Mouse (Mus musculus): ENCODE measurements around the gene Cubn. TPM values are rescaled to one million over a fixed set of nuclear protein-coding genes. Genes with fewer than 3 reads are reported as not detected.

The Cubn gene
- polyA plus RNA-seq, 1 experiment from 2014 or later, result 0.32 TPM

DNA sequence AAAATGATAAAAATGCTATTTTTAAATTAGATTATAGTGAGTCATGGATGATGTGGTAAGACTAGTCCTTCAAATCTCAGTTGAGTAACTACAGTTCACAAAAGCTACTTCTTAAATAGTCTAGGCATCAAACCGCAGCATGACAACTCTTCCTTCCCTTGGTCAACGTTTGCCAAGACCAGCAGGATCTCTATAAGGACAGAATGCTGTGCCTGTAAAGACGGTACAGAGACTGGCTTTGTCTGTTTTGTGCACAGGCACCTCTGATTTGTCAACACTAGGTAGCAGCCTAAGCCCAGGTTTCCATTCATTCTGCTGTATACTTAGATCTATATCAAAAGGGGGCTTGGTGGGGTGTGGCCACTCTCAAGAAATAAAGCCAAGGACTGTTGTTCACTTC lies 192.6 kb downstream of the Cubn start:
- no peaks in the 10 kb centered on the region for H3K27me3 ChIP-seq (ENCODE audit: control insufficient read depth, insufficient read depth, low read length)
- peak; percentile 56; the same call in 1 of the 2 replicates for ATAC-seq (replicated peaks; ENCODE audit: insufficient number of reproducible peaks, low FRiP score, low TSS enrichment, low read depth)
- no peak overlapping the region for H3K27ac ChIP-seq (replicated peaks; ENCODE audit: low read depth, low read length)
- H3K4me2 ChIP-seq (ENCODE audit: low read depth, low read length), result no peak overlapping the region
- H3K36me3 ChIP-seq (replicated peaks; ENCODE audit: control insufficient read depth, insufficient read depth, low read depth, low read length), result no peaks in the 10 kb centered on the region
- H3K9ac ChIP-seq (replicated peaks; ENCODE audit: low read length), result no peak overlapping the region
- no peak overlapping the region for H3K4me3 ChIP-seq (ENCODE audit: low read depth, low read length)
- no peaks in the 10 kb centered on the region for H3K4me1 ChIP-seq (ENCODE audit: control insufficient read depth, insufficient read depth, low read length)
- DNase-seq (ENCODE audit: low spot score), result peak; percentile 56
- 31% methylated on average over 3 of the region's 3 CpGs for WGBS
- no peaks in the 10 kb centered on the region for H3K9me3 ChIP-seq (replicated peaks; ENCODE audit: control insufficient read depth, low read length)

DNA sequence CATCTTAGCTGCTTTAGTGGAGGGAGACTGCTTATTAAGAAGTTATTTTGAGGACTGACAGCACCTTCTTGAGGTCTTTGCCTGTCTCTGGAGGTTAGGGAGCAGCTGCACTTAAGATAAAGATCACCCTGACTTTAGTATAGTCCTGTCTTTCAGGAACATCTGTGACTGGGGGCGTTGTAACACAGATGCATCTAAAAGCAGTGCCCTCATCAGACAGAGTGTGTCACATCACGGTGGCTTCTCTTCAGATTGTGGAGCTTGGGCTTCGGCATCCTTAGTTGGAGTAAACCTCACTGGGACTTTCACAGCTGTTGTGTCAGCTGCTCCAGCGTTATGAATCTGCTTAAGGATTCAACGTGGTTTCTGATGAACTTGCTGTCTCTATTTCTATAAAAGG lies 193.9 kb downstream of the Cubn start:
- no peak overlapping the region for H3K4me3 ChIP-seq (ENCODE audit: low read depth, low read length)
- DNase-seq (ENCODE audit: low spot score) (no peak), ATAC-seq (replicated peaks; ENCODE audit: insufficient number of reproducible peaks, low FRiP score, low TSS enrichment, low read depth) (no peak)
- no peaks in the 10 kb centered on the region for H3K9me3 ChIP-seq (replicated peaks; ENCODE audit: control insufficient read depth, low read length)
- H3K4me2 ChIP-seq (ENCODE audit: low read depth, low read length), result no peak overlapping the region
- H3K4me1 ChIP-seq (ENCODE audit: control insufficient read depth, insufficient read depth, low read length), result no peaks in the 10 kb centered on the region
- no peaks in the 10 kb centered on the region for H3K36me3 ChIP-seq (replicated peaks; ENCODE audit: control insufficient read depth, insufficient read depth, low read depth, low read length)
- H3K9ac ChIP-seq (replicated peaks; ENCODE audit: low read length), result no peak overlapping the region
- 66% methylated on average over 5 of the region's 5 CpGs for whole genome bisulfite sequencing
- H3K27me3 ChIP-seq (ENCODE audit: control insufficient read depth, insufficient read depth, low read length), result no peaks in the 10 kb centered on the region
- no peak overlapping the region for H3K27ac ChIP-seq (replicated peaks; ENCODE audit: low read depth, low read length)

DNA sequence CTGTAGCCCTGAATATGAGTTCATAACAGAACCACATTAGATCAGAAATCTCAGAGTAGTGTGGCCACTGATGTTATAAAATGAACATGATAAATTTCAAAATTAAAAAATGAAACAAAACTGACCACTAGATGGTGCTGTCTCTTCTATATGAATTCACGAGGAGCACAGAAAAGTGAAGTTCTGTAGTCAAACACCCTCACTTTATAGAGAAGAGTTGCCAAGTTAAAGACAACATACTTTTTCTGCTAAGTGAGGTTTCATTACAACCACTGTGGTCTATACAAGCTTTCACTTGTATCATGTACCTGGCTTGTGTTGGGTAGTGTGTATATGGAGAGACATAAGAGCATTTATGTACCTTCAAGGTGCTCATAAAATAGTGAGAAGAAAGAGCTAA lies 201.0 kb downstream of the Cubn start:
- ATAC-seq (replicated peaks; ENCODE audit: insufficient number of reproducible peaks, low FRiP score, low TSS enrichment, low read depth) (no peak), DNase-seq (ENCODE audit: low spot score) (peak; percentile 89)
- 2% methylated on average over 1 of the region's 1 CpGs for WGBS

GRCm38 (mm10) chr2:13290070-13290469 lies 201.5 kb downstream of the Cubn start:
- H3K27me3 ChIP-seq (ENCODE audit: control insufficient read depth, insufficient read depth, low read length), result no peaks in the 10 kb centered on the region
- H3K9ac ChIP-seq (replicated peaks; ENCODE audit: low read length), result no peak overlapping the region
- DNase-seq (ENCODE audit: low spot score) (no peak), ATAC-seq (replicated peaks; ENCODE audit: insufficient number of reproducible peaks, low FRiP score, low TSS enrichment, low read depth) (no peak)
- H3K4me2 ChIP-seq (ENCODE audit: low read depth, low read length), result no peak overlapping the region
- H3K4me3 ChIP-seq (ENCODE audit: low read depth, low read length), result no peak overlapping the region
- 70% methylated on average over 3 of the region's 3 CpGs for WGBS
- H3K36me3 ChIP-seq (replicated peaks; ENCODE audit: control insufficient read depth, insufficient read depth, low read depth, low read length), result no peaks in the 10 kb centered on the region
- no peak overlapping the region for H3K27ac ChIP-seq (replicated peaks; ENCODE audit: low read depth, low read length)
- H3K9me3 ChIP-seq (replicated peaks; ENCODE audit: control insufficient read depth, low read length), result no peaks in the 10 kb centered on the region
- H3K4me1 ChIP-seq (ENCODE audit: control insufficient read depth, insufficient read depth, low read length), result no peaks in the 10 kb centered on the region

More for the DNA sequence above, 201.0 kb downstream of the Cubn start:
- Histone ChIP-seq H3K4me3 (ENCODE audit: low read depth, low read length) (no peak overlapping the region), H3K9me3 (replicated peaks; ENCODE audit: control insufficient read depth, low read length) (no peaks in the 10 kb centered on the region), H3K27ac (replicated peaks; ENCODE audit: low read depth, low read length) (no peak overlapping the region), H3K36me3 (replicated peaks; ENCODE audit: control insufficient read depth, insufficient read depth, low read depth, low read length) (no peaks in the 10 kb centered on the region), H3K4me1 (ENCODE audit: control insufficient read depth, insufficient read depth, low read length) (no peaks in the 10 kb centered on the region), H3K9ac (replicated peaks; ENCODE audit: low read length) (no peak overlapping the region), H3K4me2 (ENCODE audit: low read depth, low read length) (no peak overlapping the region), H3K27me3 (ENCODE audit: control insufficient read depth, insufficient read depth, low read length) (no peaks in the 10 kb centered on the region)

- no peak overlapping the region for H3K4me2 ChIP-seq (ENCODE audit: low read depth, low read length)
- 58% methylated on average over 10 of the region's 10 CpGs for WGBS
- no peaks in the 10 kb centered on the region for H3K4me1 ChIP-seq (ENCODE audit: control insufficient read depth, insufficient read depth, low read length)
- H3K36me3 ChIP-seq (replicated peaks; ENCODE audit: control insufficient read depth, insufficient read depth, low read depth, low read length), result no peaks in the 10 kb centered on the region
- no peaks in the 10 kb centered on the region for H3K9me3 ChIP-seq (replicated peaks; ENCODE audit: control insufficient read depth, low read length)
- H3K4me3 ChIP-seq (ENCODE audit: low read depth, low read length), result no peak overlapping the region
- H3K9ac ChIP-seq (replicated peaks; ENCODE audit: low read length), result no peak overlapping the region
- DNase-seq (ENCODE audit: low spot score) (peak; percentile 69), ATAC-seq (replicated peaks; ENCODE audit: insufficient number of reproducible peaks, low FRiP score, low TSS enrichment, low read depth) (no peak)
- no peaks in the 10 kb centered on the region for H3K27me3 ChIP-seq (ENCODE audit: control insufficient read depth, insufficient read depth, low read length)
- H3K27ac ChIP-seq (replicated peaks; ENCODE audit: low read depth, low read length), result no peak overlapping the region
Observed at GRCm38 (mm10) chr2:13278114-13278862, 213.3 kb downstream of the Cubn start.

GRCm38 (mm10) chr2:13275874-13276273 lies 215.7 kb downstream of the Cubn start:
- ATAC-seq (replicated peaks; ENCODE audit: insufficient number of reproducible peaks, low FRiP score, low TSS enrichment, low read depth) (no peak), DNase-seq (ENCODE audit: low spot score) (no peak)
- no peaks in the 10 kb centered on the region for H3K9me3 ChIP-seq (replicated peaks; ENCODE audit: control insufficient read depth, low read length)
- H3K27me3 ChIP-seq (ENCODE audit: control insufficient read depth, insufficient read depth, low read length), result no peaks in the 10 kb centered on the region
- no peak overlapping the region for H3K4me3 ChIP-seq (ENCODE audit: low read depth, low read length)
- H3K36me3 ChIP-seq (replicated peaks; ENCODE audit: control insufficient read depth, insufficient read depth, low read depth, low read length), result no peaks in the 10 kb centered on the region
- no peak overlapping the region for H3K27ac ChIP-seq (replicated peaks; ENCODE audit: low read depth, low read length)
- H3K4me2 ChIP-seq (ENCODE audit: low read depth, low read length), result no peak overlapping the region
- H3K4me1 ChIP-seq (ENCODE audit: control insufficient read depth, insufficient read depth, low read length), result no peaks in the 10 kb centered on the region
- WGBS, result 49% methylated on average over 7 of the region's 7 CpGs
- no peak overlapping the region for H3K9ac ChIP-seq (replicated peaks; ENCODE audit: low read length)

- no peaks in the 10 kb centered on the region for H3K9me3 ChIP-seq (replicated peaks; ENCODE audit: control insufficient read depth, low read length)
- no peaks in the 10 kb centered on the region for H3K4me1 ChIP-seq (ENCODE audit: control insufficient read depth, insufficient read depth, low read length)
- peak within 1 kb of the TSS; percentile 75 for H3K4me2 ChIP-seq (ENCODE audit: low read depth, low read length)
- H3K4me3 ChIP-seq (ENCODE audit: low read depth, low read length), result peak within 1 kb of the TSS; percentile 53
- WGBS, result under 1% methylated on average over 37 of the region's 37 CpGs
- peak; percentile 99 for DNase-seq (ENCODE audit: low spot score)
- H3K27ac ChIP-seq (replicated peaks; ENCODE audit: low read depth, low read length), result no peak within 1 kb of the TSS
- no peaks in the 10 kb centered on the region for H3K36me3 ChIP-seq (replicated peaks; ENCODE audit: control insufficient read depth, insufficient read depth, low read depth, low read length)
- peak; percentile 99 for ATAC-seq (replicated peaks; ENCODE audit: insufficient number of reproducible peaks, low FRiP score, low TSS enrichment, low read depth)
- peak within 1 kb of the TSS; percentile 64 for H3K9ac ChIP-seq (replicated peaks; ENCODE audit: low read length)
- no peaks in the 10 kb centered on the region for H3K27me3 ChIP-seq (ENCODE audit: control insufficient read depth, insufficient read depth, low read length)
Observed at GRCm38 (mm10) chr2:13271165-13271957, 220.3 kb downstream of the Cubn start, which contains the start of gene Rsu1. Rsu1 (minus strand) TSS chr2:13271415.

DNA sequence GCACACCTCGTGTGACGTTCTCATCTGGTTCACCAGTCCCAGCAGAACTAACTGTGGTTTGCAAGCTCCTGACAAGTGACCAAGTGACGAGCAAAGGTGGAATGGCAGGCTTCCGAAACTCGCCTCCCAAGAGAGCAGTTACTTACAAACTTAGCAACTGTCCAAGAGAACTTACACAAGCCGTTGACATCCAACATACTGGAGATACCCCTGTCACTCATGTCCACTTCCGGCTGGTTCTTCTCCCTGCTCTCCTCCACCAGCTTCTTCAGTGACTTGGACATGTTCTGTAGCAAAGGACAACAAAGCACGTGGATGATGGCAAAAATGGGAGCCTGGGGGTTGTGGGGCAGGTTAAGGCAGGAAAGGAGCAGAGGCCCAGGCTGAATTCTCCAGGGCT lies 220.9 kb downstream of the Cubn start:
- Histone ChIP-seq H3K27me3 (ENCODE audit: control insufficient read depth, insufficient read depth, low read length) (no peaks in the 10 kb centered on the region), H3K4me1 (ENCODE audit: control insufficient read depth, insufficient read depth, low read length) (no peaks in the 10 kb centered on the region), H3K4me3 (ENCODE audit: low read depth, low read length) (peak overlapping the region; percentile 53), H3K9me3 (replicated peaks; ENCODE audit: control insufficient read depth, low read length) (no peaks in the 10 kb centered on the region), H3K4me2 (ENCODE audit: low read depth, low read length) (peak overlapping the region; percentile 75), H3K9ac (replicated peaks; ENCODE audit: low read length) (peak overlapping the region; percentile 64), H3K27ac (replicated peaks; ENCODE audit: low read depth, low read length) (no peak overlapping the region), H3K36me3 (replicated peaks; ENCODE audit: control insufficient read depth, insufficient read depth, low read depth, low read length) (no peaks in the 10 kb centered on the region)
- DNase-seq (ENCODE audit: low spot score) (peak; percentile 9), ATAC-seq (replicated peaks; ENCODE audit: insufficient number of reproducible peaks, low FRiP score, low TSS enrichment, low read depth) (no peak)
- WGBS, result 56% methylated on average over 8 of the region's 8 CpGs

All from embryonic facial prominence, embryonic 11.5 days (tissue).